Mouse (Mus musculus) embryonic facial prominence, embryonic 11.5 days (tissue): ENCODE measurements around the gene Pipox. TPM values are rescaled to one million over a fixed set of nuclear protein-coding genes. Genes with fewer than 3 reads are reported as not detected.

Source experiments
- ATAC-seq: fragments of 200-750 bp; cut with Nextera tagmentation; replicated peaks from 2 replicates; pipeline ENCODE4 v1.8.0; 2017; ENCODE audit warnings: low read depth; ENCODE audit not compliant: insufficient number of reproducible peaks, low FRiP score, low TSS enrichment
- DNase-seq: peaks from one replicate; pipeline ENCODE4 v3.0.0-alpha.2; 2015; ENCODE audit warnings: low spot score
- H3K27ac ChIP-seq: fragments of 300-500 bp; sonication (generic); replicated peaks from 2 replicates; pipeline ENCODE4 v1.5.1; 2014; ENCODE audit warnings: mild to moderate bottlenecking, low read depth, low read length, control low read depth
- H3K27me3 ChIP-seq: fragments of 300-500 bp; sonication (generic); 2 replicates; pipeline ENCODE4 v1.6.1; 2014; ENCODE audit warnings: mild to moderate bottlenecking, low read length, moderate library complexity, mixed read lengths; ENCODE audit not compliant: control insufficient read depth, insufficient read depth
- H3K36me3 ChIP-seq: fragments of 300-500 bp; sonication (generic); replicated peaks from 2 replicates; pipeline ENCODE4 v1.6.1; 2014; ENCODE audit warnings: low read depth, mild to moderate bottlenecking, low read length, moderate library complexity, mixed read lengths; ENCODE audit not compliant: control insufficient read depth, insufficient read depth
- H3K4me1 ChIP-seq: fragments of 300-500 bp; sonication (generic); 2 replicates; pipeline ENCODE4 v1.6.1; 2014; ENCODE audit warnings: low read length, mixed read lengths; ENCODE audit not compliant: control insufficient read depth, insufficient read depth
- H3K4me2 ChIP-seq: fragments of 300-500 bp; sonication (generic); 2 replicates; pipeline ENCODE4 v1.6.1; 2014; ENCODE audit warnings: low read depth, mild to moderate bottlenecking, control low read depth, low read length, moderate library complexity
- H3K4me3 ChIP-seq: fragments of 300-500 bp; sonication (generic); 2 replicates; pipeline ENCODE4 v1.5.1; 2014; ENCODE audit warnings: low read depth, low read length, control low read depth
- H3K9ac ChIP-seq: fragments of 300-500 bp; sonication (generic); replicated peaks from 2 replicates; pipeline ENCODE4 v1.6.1; 2014; ENCODE audit warnings: mild to moderate bottlenecking, control low read depth, low read length
- H3K9me3 ChIP-seq: fragments of 300-500 bp; sonication (generic); replicated peaks from 2 replicates; pipeline ENCODE4 v1.6.1; 2016; ENCODE audit warnings: mild to moderate bottlenecking, low read length, inconsistent platforms, mixed read lengths; ENCODE audit not compliant: control insufficient read depth
- WGBS: fragments of 180-500 bp; shearing (Covaris S2); extraction: QIAGEN DNeasy Blood & Tissue Kit; methylation state at CpG from one replicate; pipeline ENCODE4 v1.1.7; 2014; 5-methylcytosine and 5-hydroxymethylcytosine counted together
- polyA plus RNA-seq: library from polyadenylated mRNA; unstranded; fragments of >200 nt; fragmentation: Nextera tagmentation; extraction: Ambion mirVana; gene quantifications from 2 replicates; pipeline ENCODE4 v1.2.1, GENCODE M21; 2014

The Pipox gene
- polyA plus RNA-seq, 1 experiment from 2014 or later = 3.0 TPM

GRCm38 (mm10) chr11:77904707-77905106 lies 10.8 kb upstream of the Pipox start:
- H3K4me3 ChIP-seq = no peak overlapping the region
- H3K4me1 ChIP-seq = peaks cover 3% of the 10 kb centered on the region; the same call in 1 of the 2 replicates
- H3K36me3 ChIP-seq = no peaks in the 10 kb centered on the region
- no peaks in the 10 kb centered on the region for H3K9me3 ChIP-seq
- ATAC-seq (no peak), DNase-seq (no peak)
- H3K9ac ChIP-seq = no peak overlapping the region
- no peaks in the 10 kb centered on the region for H3K27me3 ChIP-seq
- H3K27ac ChIP-seq = no peak overlapping the region
- H3K4me2 ChIP-seq = no peak overlapping the region
- WGBS = 59% methylated on average over 1 of the region's 1 CpGs

- H3K4me2 ChIP-seq = no peak overlapping the region
- H3K9me3 ChIP-seq = no peaks in the 10 kb centered on the region
- DNase-seq (no peak), ATAC-seq (no peak)
- H3K27me3 ChIP-seq = no peaks in the 10 kb centered on the region
- no peak overlapping the region for H3K27ac ChIP-seq
- H3K9ac ChIP-seq = no peak overlapping the region
- H3K4me1 ChIP-seq = peaks cover 3% of the 10 kb centered on the region; the same call in 1 of the 2 replicates
- WGBS = 18% methylated on average over 3 of the region's 3 CpGs
- H3K4me3 ChIP-seq = no peak overlapping the region
- no peaks in the 10 kb centered on the region for H3K36me3 ChIP-seq
Measured at GRCm38 (mm10) chr11:77903761-77904160, 9.9 kb upstream of the Pipox start.

- peaks cover 6% of the 10 kb centered on the region; the same call in 1 of the 2 replicates for H3K4me1 ChIP-seq
- 52% methylated on average over 8 of the region's 8 CpGs for WGBS
- H3K4me2 ChIP-seq = no peak overlapping the region
Measured at GRCm38 (mm10) chr11:77901775-77902355, 8.0 kb upstream of the Pipox start.

GRCm38 (mm10) chr11:77901366-77901765 lies 7.5 kb upstream of the Pipox start:
- Histone ChIP-seq H3K27ac (no peak overlapping the region), H3K4me2 (no peak overlapping the region), H3K4me1 (peaks cover 5% of the 10 kb centered on the region; the same call in 1 of the 2 replicates), H3K36me3 (no peaks in the 10 kb centered on the region), H3K4me3 (no peak overlapping the region), H3K9ac (no peak overlapping the region), H3K27me3 (peaks cover 7% of the 10 kb centered on the region), H3K9me3 (no peaks in the 10 kb centered on the region)
- no peak for ATAC-seq
- no peak for DNase-seq
- 55% methylated on average over 5 of the region's 5 CpGs for WGBS

More at GRCm38 (mm10) chr11:77901775-77902355, 8.0 kb upstream of the Pipox start:
- Histone ChIP-seq H3K9ac (no peak overlapping the region), H3K4me3 (no peak overlapping the region), H3K27ac (no peak overlapping the region), H3K36me3 (no peaks in the 10 kb centered on the region), H3K27me3 (peaks cover 7% of the 10 kb centered on the region), H3K9me3 (no peaks in the 10 kb centered on the region)
- no peak for ATAC-seq
- no peak for DNase-seq

GRCm38 (mm10) chr11:77900696-77901095 lies 6.8 kb upstream of the Pipox start:
- peaks cover 9% of the 10 kb centered on the region for H3K27me3 ChIP-seq
- 88% methylated on average over 4 of the region's 4 CpGs for WGBS
- no peak for ATAC-seq
- DNase-seq = no peak
- peaks cover 5% of the 10 kb centered on the region; the same call in 1 of the 2 replicates for H3K4me1 ChIP-seq
- H3K9me3 ChIP-seq = no peaks in the 10 kb centered on the region
- H3K4me2 ChIP-seq = no peak overlapping the region
- no peak overlapping the region for H3K27ac ChIP-seq
- H3K36me3 ChIP-seq = no peaks in the 10 kb centered on the region
- H3K4me3 ChIP-seq = no peak overlapping the region
- no peak overlapping the region for H3K9ac ChIP-seq

GRCm38 (mm10) chr11:77900187-77900586 lies 6.3 kb upstream of the Pipox start:
- peaks cover 5% of the 10 kb centered on the region; the same call in 1 of the 2 replicates for H3K4me1 ChIP-seq
- H3K27me3 ChIP-seq = peaks cover 9% of the 10 kb centered on the region
- 87% methylated on average over 3 of the region's 3 CpGs for WGBS
- H3K4me3 ChIP-seq = no peak overlapping the region
- no peaks in the 10 kb centered on the region for H3K36me3 ChIP-seq
- H3K4me2 ChIP-seq = no peak overlapping the region
- H3K9ac ChIP-seq = no peak overlapping the region
- no peak for ATAC-seq
- H3K27ac ChIP-seq = no peak overlapping the region
- no peaks in the 10 kb centered on the region for H3K9me3 ChIP-seq
- DNase-seq = no peak

- H3K9ac ChIP-seq = no peak overlapping the region
Measured at GRCm38 (mm10) chr11:77896820-77897805, 3.2 kb upstream of the Pipox start.

GRCm38 (mm10) chr11:77896480-77896819 lies 2.6 kb upstream of the Pipox start:
- Histone ChIP-seq H3K9ac (no peak overlapping the region), H3K4me1 (peaks cover 17% of the 10 kb centered on the region), H3K27ac (no peak overlapping the region), H3K27me3 (peaks cover 9% of the 10 kb centered on the region), H3K4me3 (no peak overlapping the region), H3K36me3 (no peaks in the 10 kb centered on the region), H3K9me3 (no peaks in the 10 kb centered on the region), H3K4me2 (no peak overlapping the region)
- 39% methylated on average over 6 of the region's 6 CpGs for WGBS
- DNase-seq (no peak), ATAC-seq (no peak)

More at GRCm38 (mm10) chr11:77896820-77897805, 3.2 kb upstream of the Pipox start:
- DNase-seq = peak; percentile 58
- no peak for ATAC-seq
- Histone ChIP-seq H3K9me3 (no peaks in the 10 kb centered on the region), H3K4me3 (no peak overlapping the region), H3K4me2 (no peak overlapping the region), H3K36me3 (no peaks in the 10 kb centered on the region), H3K27me3 (peaks cover 9% of the 10 kb centered on the region), H3K4me1 (peaks cover 17% of the 10 kb centered on the region), H3K27ac (no peak overlapping the region)
- WGBS = 10% methylated on average over 23 of the region's 23 CpGs
